14 mouse cellular contexts compared by ENCODE assay signal in genomic region chr5:150954791-150955190, GRCm38 (mm10). TPM values are rescaled to one million over a fixed set of nuclear protein-coding genes. Genes with fewer than 3 reads are reported as not detected.
"Had no signal": no experiment of that assay in that cellular context is flagged by ENCODE, and none has a peak within 500 bp of the region (broad histone marks: within the 10 kb centered on the region; RNA-seq: fewer than 3 reads in every experiment).

No protein-coding gene starts in this region.

- H3K27ac ChIP-seq: hindbrain, embryonic 15.5 days; limb, embryonic 10.5 days; liver, embryonic 12.5 days; lung, embryonic 15.5 days; macrophage; midbrain, embryonic 12.5 days; neural tube, embryonic 13.5 days had no signal

- H3K36me3 ChIP-seq: hindbrain, embryonic 15.5 days; limb, embryonic 10.5 days; liver, embryonic 12.5 days; lung, embryonic 15.5 days; midbrain, embryonic 12.5 days; neural tube, embryonic 13.5 days had no signal

- ATAC-seq: intestine, embryonic 16.5 days; liver, embryonic 12.5 days; midbrain, embryonic 16.5 days had no signal

- H3K9ac ChIP-seq: hindbrain, embryonic 15.5 days; liver, embryonic 12.5 days; lung, embryonic 15.5 days; midbrain, embryonic 12.5 days; neural tube, embryonic 13.5 days had no signal

- DNase-seq: layer of hippocampus, adult 9-11 months; lung, postnatal 14 days; right cerebral cortex, postnatal 14 days; thymus, postnatal 36 days had no signal

- H3K9me3 ChIP-seq: hindbrain, embryonic 15.5 days; limb, embryonic 10.5 days; liver, embryonic 12.5 days; lung, embryonic 15.5 days; midbrain, embryonic 12.5 days; neural tube, embryonic 13.5 days had no signal

- H3K4me2 ChIP-seq: hindbrain, embryonic 15.5 days; liver, embryonic 12.5 days; lung, embryonic 15.5 days; midbrain, embryonic 12.5 days; neural tube, embryonic 13.5 days had no signal

- H3K4me3 ChIP-seq: hindbrain, embryonic 15.5 days; limb, embryonic 10.5 days; liver, embryonic 12.5 days; lung, embryonic 15.5 days; megakaryocyte, embryonic 14.5 days; midbrain, embryonic 12.5 days; neural tube, embryonic 13.5 days had no signal

RNA-seq across cellular contexts. Expression of gene Kl, which starts 2.4 kb away (rescaled TPM):
- polyA plus RNA-seq: liver, embryonic 12.5 days; macrophage had no signal
